Mouse (Mus musculus) layer of hippocampus, postnatal 25 days (tissue): Measurements from ENCODE around the gene Kcna5. TPM values are rescaled to one million over a fixed set of nuclear protein-coding genes. Genes with fewer than 3 reads are reported as not detected.
A peak's percentile ranks its signal among the peaks of the same experiment; 100 is the strongest.

ENCODE experiments used
- DNase-seq, 2 experiments: peaks; one replicate each; pipeline ENCODE4 v3.0.0; 2022; ENCODE audit warnings: mixed read lengths in 2 of 2, low spot score in 1 of 2; ENCODE audit errors: extremely low spot score in 1 of 2
- total RNA-seq, 2 experiments: library from RNA; stranded (reverse); gene quantifications; 2 replicates each; pipeline ENCODE4 v1.2.3; 2021

Kcna5 gene
- total RNA-seq, 2 experiments from 2014 or later: 1.6 to 1.7 TPM

DNA sequence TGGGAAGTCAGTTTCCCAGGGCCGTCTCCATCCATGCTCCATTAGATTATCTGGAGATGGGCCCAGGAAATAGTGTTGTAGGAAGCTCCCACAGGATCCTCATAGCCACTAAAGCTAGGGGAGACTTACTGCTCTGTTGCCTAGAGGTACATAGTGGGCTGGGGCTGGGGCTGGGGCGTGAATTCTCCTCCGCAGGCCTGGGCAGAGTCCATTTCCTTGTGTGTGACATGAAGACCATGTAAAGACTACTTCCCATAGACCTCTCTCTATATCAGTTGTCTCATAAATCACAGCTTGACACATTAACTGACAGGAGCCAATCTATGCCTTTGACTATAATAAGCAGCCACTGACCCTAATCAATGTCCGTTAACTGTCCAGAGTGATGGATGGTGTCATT is 7.5 kb upstream of the Kcna5 start:
- DNase-seq: no peak

DNA sequence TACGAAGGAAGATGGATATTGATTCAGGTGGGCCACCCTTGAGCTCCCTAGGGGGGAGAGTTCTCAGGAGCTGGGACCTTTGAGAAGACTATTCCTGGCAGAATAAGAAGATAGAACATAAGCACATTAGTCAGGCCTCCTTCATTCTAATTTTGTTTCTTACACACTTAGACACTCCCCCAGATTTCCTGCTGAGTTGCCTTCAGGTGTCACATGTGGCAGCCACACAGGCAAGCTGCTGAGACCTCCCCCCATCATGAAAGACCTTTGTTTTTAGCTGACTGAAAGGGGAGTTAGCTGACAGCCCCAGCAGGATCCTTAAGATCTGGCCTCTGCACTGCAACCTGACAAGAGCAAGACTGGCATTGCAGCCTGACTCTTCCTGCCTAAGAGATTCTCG is 2.3 kb upstream of the Kcna5 start:
- DNase-seq: no peak

DNA sequence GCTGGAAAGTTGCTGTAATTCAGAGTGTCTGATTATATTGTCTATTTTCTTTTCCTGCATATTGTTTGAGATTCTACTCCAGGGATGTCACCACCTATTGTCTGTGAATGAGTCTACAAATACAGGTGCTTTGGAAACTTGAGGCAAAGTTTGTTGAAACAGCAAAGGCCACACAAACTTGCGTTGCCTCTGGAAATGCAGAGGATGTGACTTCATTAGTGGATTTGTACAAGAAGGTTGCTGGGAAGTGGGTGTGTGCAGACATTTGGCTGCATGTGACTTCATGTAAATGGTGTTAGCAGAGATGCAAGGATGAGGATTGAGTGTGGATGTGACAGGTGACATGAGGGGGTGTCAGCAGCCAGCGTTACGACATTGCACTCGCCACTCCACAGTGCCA is 1.7 kb upstream of the Kcna5 start:
- DNase-seq: no peak

DNA sequence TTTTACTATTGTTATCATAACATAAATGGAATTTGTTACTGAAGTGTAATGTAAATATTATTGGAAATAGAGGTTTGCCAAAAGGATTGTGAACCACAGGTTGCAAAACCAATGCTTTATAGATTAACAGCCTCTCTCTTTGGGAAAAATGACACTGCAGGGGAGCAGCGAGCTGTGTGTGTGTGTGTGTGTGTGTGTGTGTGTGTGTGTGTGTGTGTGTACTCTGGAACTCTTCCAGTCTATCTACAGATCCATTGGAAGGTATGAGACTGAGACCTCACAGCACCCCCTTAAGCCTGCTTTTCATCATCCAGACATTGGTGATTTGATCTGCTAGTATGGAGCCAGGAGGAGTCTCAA is 679 bp upstream of the Kcna5 start:
- no peak for DNase-seq

DNA sequence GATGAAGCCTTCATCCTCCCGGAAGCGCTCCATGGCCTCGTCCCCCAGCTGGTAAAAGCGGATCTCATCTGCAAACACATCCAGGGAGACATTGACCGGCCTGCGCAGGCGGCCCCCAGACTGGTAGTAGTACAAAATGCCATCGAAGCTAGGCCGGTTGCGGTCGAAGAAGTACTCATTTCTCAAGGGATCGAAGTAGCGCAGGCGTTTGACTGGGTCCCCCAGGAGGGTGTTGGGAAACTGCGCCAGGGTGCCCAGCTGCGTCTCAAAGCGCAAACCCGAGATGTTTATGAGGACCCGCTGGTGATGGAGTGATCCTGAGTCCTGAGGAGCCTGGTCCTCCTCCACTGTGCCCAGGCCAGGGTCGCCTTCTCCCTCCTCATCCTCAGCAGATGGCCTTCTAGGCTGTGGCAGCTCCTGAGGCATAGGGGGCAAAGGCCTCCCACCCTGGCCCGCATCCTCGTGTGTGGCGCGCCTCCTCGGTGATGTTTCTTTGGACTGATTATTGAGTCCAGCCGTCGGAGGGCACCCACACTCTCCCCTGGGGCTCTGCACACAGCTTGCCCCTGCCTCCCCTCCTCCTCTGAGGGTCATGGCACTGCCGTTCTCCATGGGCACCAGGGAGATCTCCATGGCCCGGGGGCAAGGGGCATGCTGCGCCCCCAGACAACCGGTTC is 543 bp downstream of the Kcna5 start:
- DNase-seq: no peak

DNA sequence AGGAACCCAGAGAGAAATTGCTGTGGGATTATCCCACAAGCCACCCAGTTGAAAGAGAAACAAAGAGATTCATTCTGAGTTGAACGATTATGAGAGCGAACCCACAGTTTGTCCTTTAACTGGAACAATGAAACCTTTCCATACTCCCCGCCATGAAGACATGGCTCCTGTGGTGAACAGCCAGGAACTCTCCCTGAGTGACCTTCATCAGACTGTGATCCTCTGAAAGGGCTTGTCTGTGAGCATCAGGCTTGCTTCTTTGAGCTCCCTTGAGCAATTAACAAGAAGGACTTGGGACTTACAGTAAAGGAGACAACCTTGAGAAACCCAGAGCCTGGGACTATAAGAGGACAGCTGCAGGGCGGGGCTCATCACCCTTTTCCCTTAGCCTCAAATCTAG is 3.9 kb downstream of the Kcna5 start:
- DNase-seq: no peak

DNA sequence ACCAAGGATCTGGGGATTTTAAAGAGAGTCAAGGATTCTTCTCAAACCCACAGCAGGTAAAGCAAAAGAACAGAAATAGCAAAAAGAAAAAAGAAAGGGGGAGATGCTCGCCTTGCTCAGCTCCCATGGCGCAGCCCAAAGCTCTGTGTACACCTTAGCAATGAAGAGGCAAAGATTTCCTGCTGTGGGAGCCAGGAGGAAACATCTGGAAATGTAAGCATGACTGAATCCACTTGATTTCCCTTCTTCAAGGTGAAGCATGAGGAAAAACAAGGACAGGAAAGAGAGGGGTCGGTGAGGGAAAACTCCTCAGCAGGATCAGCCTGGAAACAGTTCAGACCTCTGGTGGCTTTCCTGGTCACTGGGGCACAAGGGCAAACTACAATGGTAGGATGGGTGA is 5.2 kb downstream of the Kcna5 start:
- no peak for DNase-seq

DNA sequence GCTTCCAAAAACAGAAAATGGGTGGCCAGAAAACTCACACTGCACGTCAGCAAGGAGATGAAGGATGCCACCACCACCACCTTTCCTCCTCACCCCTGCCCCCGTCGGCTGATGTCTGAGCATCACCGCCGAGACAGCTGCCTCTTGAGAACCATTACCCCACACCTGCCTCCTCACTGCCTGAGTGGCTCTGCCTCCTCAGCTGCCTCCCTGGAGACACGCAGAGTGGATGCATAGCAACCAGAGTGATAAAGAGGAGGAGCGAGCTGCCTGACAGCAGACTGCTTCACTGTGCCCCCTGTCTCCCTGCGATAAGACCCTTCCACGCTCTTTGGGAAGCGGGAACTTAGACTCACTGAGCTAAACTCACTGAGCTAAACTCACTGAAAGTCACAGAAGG is 20.5 kb downstream of the Kcna5 start:
- no peak for DNase-seq

DNA sequence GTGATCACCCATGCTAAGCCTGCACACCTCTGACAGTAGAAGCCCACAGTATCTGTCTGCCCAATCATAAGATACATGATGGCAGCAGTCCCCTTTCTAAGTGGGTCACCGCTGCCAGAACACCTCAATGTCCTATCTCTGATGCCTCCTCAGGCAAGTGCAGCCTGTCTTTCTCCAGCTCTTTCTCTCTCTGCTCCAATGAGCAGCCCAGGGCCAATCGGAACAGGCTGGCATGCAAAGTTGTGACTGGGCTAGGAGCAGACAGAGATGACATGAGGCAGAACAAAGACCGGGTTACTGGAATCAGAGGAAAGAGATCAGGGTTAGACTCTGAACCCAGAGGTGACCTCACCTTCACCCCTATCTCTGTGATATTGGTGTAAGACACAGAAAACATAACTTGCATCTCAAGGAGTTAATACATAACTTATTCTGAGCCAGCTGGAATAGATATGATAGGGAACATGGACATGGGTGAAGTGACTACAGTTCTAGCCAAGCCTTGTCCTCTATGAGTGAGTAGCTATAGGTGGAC is 21.4 kb downstream of the Kcna5 start:
- no peak for DNase-seq

DNA sequence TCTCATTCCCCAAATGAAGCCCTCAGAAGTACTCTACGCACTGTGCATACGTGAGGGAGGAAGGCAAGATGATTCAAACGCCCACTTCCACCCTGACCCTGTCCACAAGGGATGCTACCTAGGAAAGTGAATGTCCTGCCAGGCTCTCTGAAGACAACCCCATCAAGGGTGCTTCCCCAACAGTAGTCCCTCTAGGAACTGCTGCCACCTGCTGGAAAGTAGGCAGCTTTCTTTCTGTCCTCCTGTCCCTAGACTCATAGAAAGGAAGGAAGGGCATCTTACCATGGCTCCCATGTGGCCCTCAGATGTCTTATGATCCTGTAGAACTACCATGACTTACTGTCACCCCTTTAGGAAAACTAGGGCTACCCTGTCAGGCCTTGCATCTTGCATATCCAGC is 22.1 kb downstream of the Kcna5 start:
- DNase-seq: peak in 1 of 2 experiments; percentile 38

DNA sequence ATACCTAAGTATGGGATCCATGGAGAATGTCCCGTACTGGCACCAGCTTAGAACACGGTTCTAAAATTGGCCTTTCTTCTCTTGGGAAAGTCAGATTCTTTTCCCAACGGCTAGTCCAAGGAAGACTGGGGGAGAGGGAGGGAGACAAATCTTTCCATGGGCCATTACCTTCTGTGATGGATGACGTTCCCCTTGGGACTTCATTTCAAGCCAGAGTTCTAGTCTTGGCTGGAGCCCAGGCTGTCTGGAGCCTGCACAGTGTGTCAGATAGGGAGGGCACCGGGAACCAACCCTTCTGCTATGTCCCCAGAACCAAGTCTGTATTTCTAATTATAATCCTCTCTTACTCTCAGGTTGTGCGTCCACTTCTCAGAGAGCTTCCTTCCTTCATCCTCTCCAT is 26.5 kb downstream of the Kcna5 start:
- DNase-seq: no peak

DNA sequence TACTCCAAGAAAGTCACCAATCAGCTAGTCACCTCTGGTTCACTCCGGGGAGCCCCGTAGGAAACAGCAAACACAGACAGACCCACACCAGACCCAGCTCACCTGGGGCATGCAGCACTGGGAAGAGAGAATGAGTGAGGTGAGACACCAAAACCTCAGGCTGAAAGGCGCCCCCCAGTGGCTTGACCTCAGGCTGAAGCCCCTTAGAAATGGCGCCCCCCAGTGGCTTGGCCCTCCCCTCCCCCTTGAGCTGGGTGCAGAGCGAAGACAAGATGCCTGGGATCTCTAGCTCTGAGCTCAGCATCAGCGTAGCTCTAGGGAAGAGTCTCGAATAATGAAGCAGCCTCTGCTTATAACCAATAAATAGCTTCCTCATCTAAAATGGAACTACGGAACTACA is 31.3 kb downstream of the Kcna5 start:
- DNase-seq: no peak

DNA sequence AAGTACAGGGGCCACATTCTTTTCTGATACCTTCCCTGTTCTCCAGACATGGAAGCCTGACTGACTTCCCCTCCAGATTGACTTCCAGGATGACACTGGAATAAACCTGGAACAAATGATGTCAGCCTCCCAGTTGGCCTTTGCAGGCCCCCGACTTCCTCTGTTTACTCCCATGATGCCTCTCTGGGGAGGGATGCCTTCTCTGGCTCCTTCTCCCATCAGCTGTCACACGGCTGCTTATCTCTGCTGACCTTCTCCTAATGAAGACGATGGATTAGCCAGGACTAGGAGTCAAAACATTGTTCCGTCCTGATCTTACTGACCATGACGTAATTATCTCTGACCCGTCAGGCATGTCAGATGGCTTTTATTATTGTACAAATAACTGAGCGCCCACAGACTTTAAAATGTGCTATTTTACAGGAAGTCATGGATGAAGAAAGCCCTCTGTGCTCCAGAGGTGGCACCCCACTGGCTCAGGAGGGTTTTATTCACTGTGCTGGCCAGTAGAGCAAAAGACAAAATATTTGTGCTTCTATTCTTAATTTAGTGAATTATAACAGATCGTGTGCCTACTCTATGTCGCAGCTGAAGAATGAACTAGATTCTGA is 32.4 kb downstream of the Kcna5 start:
- no peak for DNase-seq

DNA sequence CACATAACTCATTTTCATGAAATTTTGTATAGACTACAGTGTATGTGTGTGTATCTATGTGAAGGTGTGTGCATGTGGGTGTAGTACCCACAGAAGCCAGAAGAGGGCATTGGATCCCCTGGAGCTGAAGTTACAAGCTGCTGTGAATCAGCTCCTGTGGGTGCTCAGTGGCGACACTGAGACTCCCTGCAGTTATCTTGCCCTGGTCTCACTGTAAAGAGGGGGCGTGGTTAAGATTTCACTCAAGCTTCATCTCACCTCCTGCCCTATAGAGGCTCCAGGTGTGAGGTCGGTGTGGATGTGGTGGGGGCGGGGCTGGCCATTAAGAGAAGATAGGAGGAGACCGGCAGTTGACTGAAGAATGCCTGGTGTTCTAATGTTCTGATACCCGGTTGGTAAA is 34.2 kb downstream of the Kcna5 start:
- no peak for DNase-seq

DNA sequence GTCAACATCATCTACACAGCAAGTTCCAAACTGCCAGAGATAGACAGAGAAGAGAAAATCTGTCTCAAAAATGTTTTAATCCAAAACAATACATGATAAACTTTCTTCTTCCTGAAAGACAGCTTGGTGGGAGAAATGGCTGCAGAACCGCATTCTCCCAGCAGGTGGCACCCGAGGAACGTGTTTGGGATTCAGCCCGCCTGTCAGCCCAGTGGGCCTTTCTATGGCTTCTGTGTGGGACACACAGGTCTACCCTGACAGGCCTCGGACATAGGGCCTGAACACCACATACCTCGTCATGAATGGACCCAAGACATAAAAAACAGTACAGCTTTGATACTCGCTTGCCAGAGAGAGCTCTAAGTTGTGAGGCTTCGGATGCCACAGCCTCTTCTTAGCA is 35.1 kb downstream of the Kcna5 start:
- DNase-seq: peak; percentile 92 to 99

DNA sequence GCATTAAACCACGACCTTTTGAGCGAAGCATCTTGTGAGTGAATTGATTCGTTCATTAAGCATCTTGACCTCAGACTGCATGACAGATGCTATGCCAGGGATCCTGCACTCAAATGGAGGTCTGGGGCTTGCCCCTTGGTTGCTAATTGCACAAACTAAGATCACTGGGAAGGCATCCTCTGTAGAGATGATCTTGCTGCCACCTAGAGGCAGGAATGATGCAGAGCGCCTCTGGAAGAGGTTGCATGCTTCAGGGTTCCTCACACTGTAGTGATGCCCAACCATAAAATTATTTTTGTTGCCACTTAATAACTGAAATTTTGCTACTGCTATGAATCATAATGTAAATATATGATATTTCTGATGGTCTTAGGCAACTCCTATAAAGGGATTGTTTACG is 37.3 kb downstream of the Kcna5 start:
- peak in 1 of 2 experiments; percentile 61 for DNase-seq

DNA sequence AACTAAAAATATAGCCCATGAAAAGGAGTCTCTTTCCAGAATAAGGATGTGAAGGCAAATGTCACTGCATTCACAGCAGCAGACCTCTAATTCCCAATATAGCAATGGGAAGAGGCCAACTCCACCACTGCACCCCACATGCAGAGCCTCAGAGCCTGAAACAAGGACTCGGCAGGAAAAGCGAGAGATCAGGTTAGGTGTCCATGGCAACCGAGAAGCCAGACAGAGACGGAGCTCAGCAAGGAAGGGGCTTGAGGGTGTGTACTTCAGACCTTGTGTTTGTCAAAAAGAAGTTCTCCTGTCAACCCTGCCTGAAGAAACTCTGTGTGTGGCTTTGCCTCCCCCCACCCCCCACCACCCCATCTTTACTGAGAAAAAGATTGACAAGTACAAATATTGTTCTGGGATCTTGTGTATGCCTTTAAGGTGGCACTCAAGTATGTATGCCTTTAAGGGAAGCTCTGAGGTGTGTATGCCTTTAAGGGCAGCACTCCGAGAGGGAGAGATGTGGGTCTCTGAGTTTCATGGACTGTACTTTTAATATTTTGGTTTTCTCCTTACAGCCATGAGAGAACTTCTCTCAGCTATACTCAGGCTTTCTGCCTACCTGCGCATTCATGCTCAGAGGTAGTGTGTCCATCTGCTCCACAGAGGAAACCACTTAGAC is 37.9 kb downstream of the Kcna5 start:
- no peak for DNase-seq

DNA sequence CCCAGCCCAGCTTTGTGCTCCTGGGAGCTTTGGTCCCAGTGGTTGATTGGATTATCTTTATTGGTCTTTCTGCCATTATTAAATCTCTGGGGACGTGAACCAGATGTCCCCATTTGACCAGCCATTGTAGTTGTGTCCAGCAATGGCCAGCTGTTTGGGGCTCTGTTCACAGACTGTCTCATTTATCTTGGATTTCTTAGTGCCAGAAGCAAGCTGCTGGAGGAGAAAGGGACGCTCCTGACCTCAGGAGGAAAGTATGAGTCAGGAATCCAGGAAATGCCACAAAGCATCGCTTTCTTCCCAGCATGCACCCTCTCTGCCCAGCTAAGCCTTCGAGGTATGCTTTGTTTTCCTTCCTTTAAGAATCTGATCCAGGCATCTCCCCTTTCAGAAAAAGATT is 48.1 kb downstream of the Kcna5 start:
- DNase-seq: no peak

DNA sequence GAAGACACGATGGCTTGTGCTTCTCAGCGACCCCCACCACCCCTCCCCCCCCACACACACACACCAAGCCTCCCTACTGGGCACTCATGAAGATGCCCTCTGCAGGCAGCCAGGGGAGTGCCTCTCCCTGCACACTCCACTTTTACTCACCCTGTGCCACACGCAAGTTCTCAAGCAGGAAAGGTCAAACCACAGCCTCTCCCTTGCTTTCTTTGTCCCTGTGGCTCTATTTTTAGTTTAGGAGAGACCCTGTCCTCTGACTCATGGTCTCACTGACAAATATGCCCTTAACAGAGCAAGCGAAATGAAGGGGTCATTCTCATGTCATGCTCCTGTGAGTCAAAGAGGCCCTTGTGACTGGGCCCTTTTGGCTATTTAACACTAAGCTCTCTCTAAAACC is 50.3 kb downstream of the Kcna5 start:
- DNase-seq: no peak

DNA sequence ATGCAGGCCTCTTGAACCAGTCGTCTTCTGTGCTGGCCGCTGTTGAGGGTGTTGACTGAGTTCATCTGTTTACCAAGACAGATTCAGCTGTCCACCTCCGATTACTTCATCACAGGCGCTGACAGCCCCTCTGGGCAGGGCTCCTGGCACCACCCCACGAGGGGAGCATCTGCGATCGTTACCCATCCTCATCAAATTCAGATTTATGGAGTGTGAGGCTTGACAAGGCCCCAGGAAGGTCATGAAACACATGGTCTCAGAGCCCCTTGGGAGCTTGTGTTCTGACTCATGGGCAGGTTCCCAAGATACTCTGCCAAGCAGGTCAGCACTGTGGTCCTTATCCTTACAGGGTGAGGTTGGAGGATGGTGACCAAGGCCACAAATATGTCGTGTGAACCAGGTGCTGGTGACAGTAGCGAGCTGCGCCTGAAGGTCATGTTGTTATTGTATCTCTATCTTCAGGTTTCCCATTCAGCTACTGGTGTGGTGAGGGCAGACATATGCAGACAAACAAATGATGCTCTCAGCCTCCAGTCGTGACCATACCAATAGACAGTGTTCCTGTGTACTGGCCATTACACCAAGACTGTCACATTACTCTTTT is 51.8 kb downstream of the Kcna5 start:
- DNase-seq: no peak
